ENCODE assay signal across 11 mouse cellular contexts in the genomic region with DNA sequence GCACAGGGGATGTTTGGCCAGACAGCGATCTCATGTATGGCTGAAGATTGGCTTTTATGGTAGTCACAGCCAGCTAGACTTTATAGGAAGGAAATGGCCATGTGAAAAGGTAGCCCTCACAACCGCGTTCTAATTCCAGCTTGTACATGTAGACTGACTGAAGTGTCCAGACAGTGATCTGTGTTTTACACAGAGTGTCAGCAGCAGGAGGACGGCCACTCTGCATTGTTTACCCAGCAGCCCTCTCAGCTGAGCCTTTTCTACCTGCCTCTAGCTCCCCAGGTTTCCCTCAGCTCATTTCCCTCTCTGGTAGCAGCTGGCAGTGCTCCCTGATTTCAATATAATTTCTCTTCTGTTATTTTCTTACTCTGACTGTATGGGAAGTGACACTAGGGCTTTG. TPM values are rescaled to one million over a fixed set of nuclear protein-coding genes. Genes with fewer than 3 reads are reported as not detected.
A peak's percentile ranks its signal among the peaks of the same experiment; 100 is the strongest.
DNase-seq lines count a peak whose midpoint lies in the region; ATAC-seq and TF ChIP-seq lines count a peak whose summit lies in the region.
"Not testable (repeated sequence)": the region's sequence is repeated elsewhere in the genome, so short reads cannot be mapped to it uniquely, and the experiment has no call there.
"Had no signal": no experiment of that assay in that cellular context is flagged by ENCODE, and none has a peak within 500 bp of the region (broad histone marks: within the 10 kb centered on the region; RNA-seq: fewer than 3 reads in every experiment).

No protein-coding gene starts in this region.

- not testable (repeated sequence) for H3K4me1 ChIP-seq in MEL (ENCODE audit: control insufficient read depth in 1 of 2, insufficient read depth in 2 of 2, low read length in 2 of 2); embryonic facial prominence, embryonic 13.5 days; forebrain, embryonic 15.5 days; heart, embryonic 15.5 days (replicated peaks); intestine, embryonic 16.5 days (ENCODE audit: control insufficient read depth, insufficient read depth, low read length); liver, embryonic 15.5 days (replicated peaks); midbrain, embryonic 13.5 days (replicated peaks); stomach, embryonic 15.5 days

- not testable (repeated sequence) for TF ChIP-seq CTCF in MEL (IDR thresholded peaks at IDR 0.05 in 2 of 3, conservative IDR thresholded peaks at IDR 0.05 in 1 of 3; ENCODE audit: control insufficient read depth in 1 of 3, insufficient read depth in 1 of 3, low read depth in 2 of 3, low read length in 3 of 3, poor library complexity in 1 of 3, severe bottlenecking in 1 of 3)

- H3K27ac ChIP-seq in MEL (ENCODE audit: control insufficient read depth, low read depth, low read length); embryonic facial prominence, embryonic 13.5 days; forebrain, embryonic 15.5 days (replicated peaks); heart, embryonic 15.5 days; intestine, embryonic 16.5 days (ENCODE audit: low read length); liver, embryonic 15.5 days (replicated peaks); midbrain, embryonic 13.5 days; stomach, embryonic 15.5 days: not testable (repeated sequence)

- H3K4me2 ChIP-seq in embryonic facial prominence, embryonic 13.5 days, result peak overlapping the region; percentile 41; the same call in 1 of the 2 replicates
- not testable (repeated sequence) for H3K4me2 ChIP-seq in forebrain, embryonic 15.5 days (replicated peaks); intestine, embryonic 16.5 days (ENCODE audit: low read depth, low read length); stomach, embryonic 15.5 days
- H3K4me2 ChIP-seq in heart, embryonic 15.5 days, result 0 out of 2 replicates have a peak overlapping the region, but pooled peaks have one; percentile 34
- H3K4me2 ChIP-seq in liver, embryonic 15.5 days, result peak overlapping the region; percentile 47
- H3K4me2 ChIP-seq in midbrain, embryonic 13.5 days (replicated peaks), result 0 out of 2 replicates have a peak overlapping the region, but pooled peaks have one; percentile 30

- H3K4me3 ChIP-seq in MEL (ENCODE audit: control insufficient read depth in 1 of 2, insufficient read depth in 1 of 2, low read depth in 2 of 2, low read length in 2 of 2), result peak overlapping the region; percentile 44 to 56; a peak in 3 of 4 replicates
- peak overlapping the region; percentile 19; the same call in 1 of the 2 replicates for H3K4me3 ChIP-seq in embryonic facial prominence, embryonic 13.5 days
- H3K4me3 ChIP-seq in forebrain, embryonic 15.5 days, result 0 out of 2 replicates have a peak overlapping the region, but pooled peaks have one; percentile 17
- not testable (repeated sequence) for H3K4me3 ChIP-seq in heart, embryonic 15.5 days; intestine, embryonic 16.5 days (ENCODE audit: low read length)
- 0 out of 2 replicates have a peak overlapping the region, but pooled peaks have one; percentile 22 for H3K4me3 ChIP-seq in liver, embryonic 15.5 days (replicated peaks)
- peak overlapping the region; percentile 25 for H3K4me3 ChIP-seq in midbrain, embryonic 13.5 days (replicated peaks)
- 0 out of 2 replicates have a peak overlapping the region, but pooled peaks have one; percentile 19 for H3K4me3 ChIP-seq in stomach, embryonic 15.5 days (replicated peaks)

- 16% methylated on average over 3 of the region's 4 CpGs for WGBS in embryonic facial prominence, embryonic 13.5 days
- WGBS in forebrain, embryonic 15.5 days, result 10% methylated on average over 3 of the region's 4 CpGs
- 5% methylated on average over 3 of the region's 4 CpGs for WGBS in heart, embryonic 15.5 days
- WGBS in intestine, embryonic 16.5 days, result 5% methylated on average over 3 of the region's 4 CpGs
- 1% methylated on average over 3 of the region's 4 CpGs for WGBS in liver, embryonic 15.5 days (ENCODE audit: insufficient replicate concordance)
- WGBS in midbrain, embryonic 13.5 days, result 17% methylated on average over 3 of the region's 4 CpGs
- WGBS in stomach, embryonic 15.5 days, result 9% methylated on average over 3 of the region's 4 CpGs

- H3K9ac ChIP-seq in MEL (ENCODE audit: control insufficient read depth, low read depth, low read length, poor library complexity, severe bottlenecking), result peak overlapping the region; percentile 49; the same call in 1 of the 2 replicates
- not testable (repeated sequence) for H3K9ac ChIP-seq in embryonic facial prominence, embryonic 13.5 days; forebrain, embryonic 15.5 days (replicated peaks); heart, embryonic 15.5 days; intestine, embryonic 16.5 days (ENCODE audit: low read depth, low read length); liver, embryonic 15.5 days; midbrain, embryonic 13.5 days (replicated peaks); stomach, embryonic 15.5 days

- not testable (repeated sequence) for TF ChIP-seq EP300 in MEL (IDR thresholded peaks at IDR 0.05; ENCODE audit: low read depth in 1 of 2, low read length in 2 of 2)

- H3K27me3 ChIP-seq in MEL (ENCODE audit: control insufficient read depth in 1 of 2, insufficient read depth in 2 of 2, low read length in 2 of 2); embryonic facial prominence, embryonic 13.5 days; forebrain, embryonic 15.5 days; heart, embryonic 15.5 days; intestine, embryonic 16.5 days (replicated peaks; ENCODE audit: control insufficient read depth, insufficient read depth, low read length); liver, embryonic 15.5 days; midbrain, embryonic 13.5 days; stomach, embryonic 15.5 days (replicated peaks): not testable (repeated sequence)

- not testable (repeated sequence) for H3K9me3 ChIP-seq in MEL (replicated peaks; ENCODE audit: insufficient read depth, low read length); embryonic facial prominence, embryonic 13.5 days; forebrain, embryonic 15.5 days; heart, embryonic 15.5 days (replicated peaks); intestine, embryonic 16.5 days (ENCODE audit: control insufficient read depth, low read length); liver, embryonic 15.5 days (replicated peaks); midbrain, embryonic 13.5 days; stomach, embryonic 15.5 days

- not testable (repeated sequence) for TF ChIP-seq RAD21 in MEL (IDR thresholded peaks at IDR 0.05; ENCODE audit: low read depth, low read length)

- DNase-seq in MEL (ENCODE audit: low read depth, low spot score), result not testable (repeated sequence)

- H3K79me2 ChIP-seq in MEL (ENCODE audit: control insufficient read depth, insufficient read depth, low read length, poor library complexity), result not testable (repeated sequence)

- not testable (repeated sequence) for TF ChIP-seq POLR2A in MEL (IDR thresholded peaks at IDR 0.05; ENCODE audit: control insufficient read depth in 1 of 2, insufficient read depth in 1 of 2, low read depth in 1 of 2, low read length in 2 of 2, poor library complexity in 1 of 2)

- not testable (repeated sequence) for H3K36me3 ChIP-seq in MEL (ENCODE audit: control insufficient read depth in 1 of 2, insufficient read depth in 2 of 2, low read length in 2 of 2); embryonic facial prominence, embryonic 13.5 days; forebrain, embryonic 15.5 days; heart, embryonic 15.5 days; intestine, embryonic 16.5 days (ENCODE audit: control insufficient read depth, insufficient read depth, low read length); liver, embryonic 15.5 days (replicated peaks); midbrain, embryonic 13.5 days; stomach, embryonic 15.5 days

- not testable (repeated sequence) for ATAC-seq in embryonic facial prominence, embryonic 13.5 days (ENCODE audit: insufficient number of reproducible peaks, insufficient read depth, low FRiP score, low TSS enrichment, low read depth); heart, embryonic 15.5 days (replicated peaks; ENCODE audit: insufficient number of reproducible peaks, insufficient read depth, low FRiP score, low read depth); liver, embryonic 15.5 days (ENCODE audit: insufficient read depth); stomach, embryonic 15.5 days (ENCODE audit: insufficient read depth, low FRiP score, low read depth)
- ATAC-seq in forebrain, embryonic 15.5 days (replicated peaks), result 0 out of 2 replicates have a peak, but pooled peaks have one; percentile 33
- ATAC-seq in intestine, embryonic 16.5 days, result 0 out of 2 replicates have a peak, but pooled peaks have one; percentile 26
- 0 out of 2 replicates have a peak, but pooled peaks have one; percentile 35 for ATAC-seq in midbrain, embryonic 13.5 days

RNA-seq across cellular contexts. Expression of a gene that starts 0.7 kb away (rescaled TPM):
- total RNA-seq in MEL (2012; rRNA removed), result 6.1 and 7.7 TPM in 2 replicates
- 1 to 10 TPM in 1 of 2 experiments, not detected in 1; 6.3 TPM for polyA plus RNA-seq in MEL (2012; ENCODE audit: insufficient read depth in 1 of 2, insufficient read length in 2 of 2, low read depth in 1 of 2, low replicate concordance in 2 of 2, missing spikeins in 1 of 2)
- 60.2 and 64.6 TPM in 2 replicates for polyA plus RNA-seq in embryonic facial prominence, embryonic 13.5 days (2015; fragmentation: Nextera tagmentation; extraction: Ambion mirVana)
- polyA plus RNA-seq in forebrain, embryonic 15.5 days (2015; fragmentation: Nextera tagmentation; extraction: Ambion mirVana), result 59.5 and 74.6 TPM in 2 replicates
- polyA plus RNA-seq in heart, embryonic 15.5 days (2015; fragmentation: Nextera tagmentation; extraction: Ambion mirVana), result 24.3 and 25.7 TPM in 2 replicates
- 29.8 and 33.1 TPM in 2 replicates for polyA plus RNA-seq in intestine, embryonic 16.5 days (2015; fragmentation: Nextera tagmentation; extraction: Ambion mirVana)
- 6.6 and 6.9 TPM in 2 replicates for polyA plus RNA-seq in liver, embryonic 15.5 days (2015; fragmentation: Nextera tagmentation; extraction: Ambion mirVana)
- 84.2 and 93.2 TPM in 2 replicates for polyA plus RNA-seq in midbrain, embryonic 13.5 days (2015; fragmentation: Nextera tagmentation; extraction: Ambion mirVana)
- polyA plus RNA-seq in stomach, embryonic 15.5 days (2015; fragmentation: Nextera tagmentation; extraction: Ambion mirVana), result 42.7 and 44.3 TPM in 2 replicates

RNA-seq across cellular contexts. Expression of a gene that starts 53.5 kb away (rescaled TPM):
- total RNA-seq in MEL (2012; rRNA removed), result 108 and 122 TPM in 2 replicates
- 100 to 1,000 TPM in 1 of 2 experiments, not detected in 1; 148 TPM for polyA plus RNA-seq in MEL (2012; ENCODE audit: insufficient read depth in 1 of 2, insufficient read length in 2 of 2, low read depth in 1 of 2, low replicate concordance in 2 of 2, missing spikeins in 1 of 2)
- polyA plus RNA-seq in embryonic facial prominence, embryonic 13.5 days (2015; fragmentation: Nextera tagmentation; extraction: Ambion mirVana), result 249 and 255 TPM in 2 replicates
- 238 and 242 TPM in 2 replicates for polyA plus RNA-seq in forebrain, embryonic 15.5 days (2015; fragmentation: Nextera tagmentation; extraction: Ambion mirVana)
- polyA plus RNA-seq in heart, embryonic 15.5 days (2015; fragmentation: Nextera tagmentation; extraction: Ambion mirVana), result 171 and 185 TPM in 2 replicates
- polyA plus RNA-seq in intestine, embryonic 16.5 days (2015; fragmentation: Nextera tagmentation; extraction: Ambion mirVana), result 239 and 250 TPM in 2 replicates
- polyA plus RNA-seq in liver, embryonic 15.5 days (2015; fragmentation: Nextera tagmentation; extraction: Ambion mirVana), result 69.7 and 76.3 TPM in 2 replicates
- polyA plus RNA-seq in midbrain, embryonic 13.5 days (2015; fragmentation: Nextera tagmentation; extraction: Ambion mirVana), result 334 and 365 TPM in 2 replicates
- 226 and 249 TPM in 2 replicates for polyA plus RNA-seq in stomach, embryonic 15.5 days (2015; fragmentation: Nextera tagmentation; extraction: Ambion mirVana)

RNA-seq across cellular contexts. Expression of a gene that starts 56.7 kb away (rescaled TPM):
- total RNA-seq in MEL (2012; rRNA removed), result not detected in 2 replicates
- polyA plus RNA-seq in MEL (2012; ENCODE audit: insufficient read depth in 1 of 2, insufficient read length in 2 of 2, low read depth in 1 of 2, low replicate concordance in 2 of 2, missing spikeins in 1 of 2), result not detected
- 0.31 and 0.48 TPM in 2 replicates for polyA plus RNA-seq in embryonic facial prominence, embryonic 13.5 days (2015; fragmentation: Nextera tagmentation; extraction: Ambion mirVana)
- 0.43 TPM in 2 replicates for polyA plus RNA-seq in forebrain, embryonic 15.5 days (2015; fragmentation: Nextera tagmentation; extraction: Ambion mirVana)
- polyA plus RNA-seq in heart, embryonic 15.5 days (2015; fragmentation: Nextera tagmentation; extraction: Ambion mirVana), result 0.30 and 3.1 TPM in 2 replicates
- 3.9 and 4.5 TPM in 2 replicates for polyA plus RNA-seq in intestine, embryonic 16.5 days (2015; fragmentation: Nextera tagmentation; extraction: Ambion mirVana)
- 0.08 and 0.17 TPM in 2 replicates for polyA plus RNA-seq in liver, embryonic 15.5 days (2015; fragmentation: Nextera tagmentation; extraction: Ambion mirVana)
- polyA plus RNA-seq in midbrain, embryonic 13.5 days (2015; fragmentation: Nextera tagmentation; extraction: Ambion mirVana), result 0.22 and 0.35 TPM in 2 replicates
- 0.79 and 1.1 TPM in 2 replicates for polyA plus RNA-seq in stomach, embryonic 15.5 days (2015; fragmentation: Nextera tagmentation; extraction: Ambion mirVana)
- total RNA-seq: layer of hippocampus, adult 18-20 months; midbrain, postnatal 0 days had no signal
- polyA plus RNA-seq: limb, embryonic 11.5 days had no signal
